Mouse (Mus musculus): Measurements from ENCODE around the gene Wipf1.

Wipf1 gene

GRCm38 (mm10) chr2:73467071-73467851, 62.3 kb downstream of the Wipf1 start:
- no peak for DNase-seq (ENCODE audit: low read depth)

GRCm38 (mm10) chr2:73466481-73466880, 63.1 kb downstream of the Wipf1 start:
- no peak for DNase-seq (ENCODE audit: low read depth)

- DNase-seq (ENCODE audit: low read depth) = no peak
Observed at GRCm38 (mm10) chr2:73463431-73464194, 65.9 kb downstream of the Wipf1 start.

- no peak for DNase-seq (ENCODE audit: low read depth)
Observed at GRCm38 (mm10) chr2:73462757-73463339, 66.7 kb downstream of the Wipf1 start.

GRCm38 (mm10) chr2:73462265-73462664, 67.3 kb downstream of the Wipf1 start:
- no peak for DNase-seq (ENCODE audit: low read depth)

- no peak for DNase-seq (ENCODE audit: low read depth)
Observed at GRCm38 (mm10) chr2:73460168-73460567, 69.4 kb downstream of the Wipf1 start.

GRCm38 (mm10) chr2:73459607-73460153, 69.9 kb downstream of the Wipf1 start:
- no peak for DNase-seq (ENCODE audit: low read depth)

- DNase-seq (ENCODE audit: low read depth) = no peak
Observed at GRCm38 (mm10) chr2:73456886-73457285, 72.6 kb downstream of the Wipf1 start.

- DNase-seq (ENCODE audit: low read depth) = no peak
Observed at GRCm38 (mm10) chr2:73456154-73456553, 73.4 kb downstream of the Wipf1 start.

- no peak for DNase-seq (ENCODE audit: low read depth)
Observed at GRCm38 (mm10) chr2:73455541-73455940, 74.0 kb downstream of the Wipf1 start.

GRCm38 (mm10) chr2:73454682-73455081, 74.9 kb downstream of the Wipf1 start:
- DNase-seq (ENCODE audit: low read depth) = no peak

GRCm38 (mm10) chr2:73454186-73454585, 75.3 kb downstream of the Wipf1 start:
- DNase-seq (ENCODE audit: low read depth) = no peak

- no peak for DNase-seq (ENCODE audit: low read depth)
Observed at GRCm38 (mm10) chr2:73453717-73454116, 75.8 kb downstream of the Wipf1 start.

GRCm38 (mm10) chr2:73453085-73453484, 76.4 kb downstream of the Wipf1 start:
- DNase-seq (ENCODE audit: low read depth) = no peak

- DNase-seq (ENCODE audit: low read depth) = no peak
Observed at GRCm38 (mm10) chr2:73452556-73452955, 77.0 kb downstream of the Wipf1 start.

GRCm38 (mm10) chr2:73451541-73451940, 78.0 kb downstream of the Wipf1 start:
- no peak for DNase-seq (ENCODE audit: low read depth)

GRCm38 (mm10) chr2:73450172-73450715, 79.3 kb downstream of the Wipf1 start:
- DNase-seq (ENCODE audit: low read depth) = no peak

GRCm38 (mm10) chr2:73443985-73444384, 85.5 kb downstream of the Wipf1 start:
- DNase-seq (ENCODE audit: low read depth) = no peak

- no peak for DNase-seq (ENCODE audit: low read depth)
Observed at GRCm38 (mm10) chr2:73442015-73442414, 87.5 kb downstream of the Wipf1 start.

- no peak for DNase-seq (ENCODE audit: low read depth)
Observed at GRCm38 (mm10) chr2:73440319-73440718, 89.2 kb downstream of the Wipf1 start.

- DNase-seq (ENCODE audit: low read depth) = no peak
Observed at GRCm38 (mm10) chr2:73436976-73437375, 92.6 kb downstream of the Wipf1 start.

GRCm38 (mm10) chr2:73435847-73436246, 93.7 kb downstream of the Wipf1 start:
- DNase-seq (ENCODE audit: low read depth) = no peak

All from fibroblast of lung, adult 2 months (primary cell).